Mouse (Mus musculus) small intestine, adult 2 months (tissue): ENCODE data around the gene St8sia1.

ENCODE experiments used
- CTCF ChIP-seq: fragments of 200-500 bp; IDR thresholded peaks from 2 replicates; pipeline ENCODE4 v1.5.1; 2012; ENCODE audit warnings: low read depth, mild to moderate bottlenecking, control low read depth, inconsistent platforms, low read length, moderate library complexity, mixed read lengths; ENCODE audit not compliant: insufficient replicate concordance, insufficient read length; ENCODE audit errors: extremely low read depth
- POLR2A ChIP-seq: fragments of 200-500 bp; IDR thresholded peaks from 2 replicates; pipeline ENCODE4 v1.6.1; 2012; ENCODE audit warnings: low read depth, mild to moderate bottlenecking, control low read depth, inconsistent platforms, low read length, moderate library complexity

DNA sequence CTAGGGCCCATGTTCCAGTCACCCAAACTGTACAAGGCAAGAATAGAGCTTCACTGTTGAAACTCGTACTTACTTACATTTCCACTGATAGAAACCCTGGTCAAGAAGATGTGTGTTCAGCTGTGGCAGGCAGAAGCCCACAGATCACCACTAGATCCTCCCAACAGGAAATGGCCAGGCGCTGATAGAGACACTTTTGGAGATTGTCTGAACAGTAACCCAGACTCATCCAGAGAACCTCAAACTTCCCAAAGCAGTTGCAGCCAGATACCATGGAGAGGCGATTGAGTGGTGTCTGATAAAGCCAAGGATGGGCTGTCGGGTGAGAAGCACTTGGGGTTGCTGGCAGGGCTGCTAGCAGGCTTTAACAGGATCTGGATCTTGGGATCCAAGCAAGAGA, 187.3 kb downstream of the St8sia1 start:
- TF ChIP-seq POLR2A (no peak), CTCF (no peak)
